Mouse (Mus musculus): ENCODE data around the gene 9930022D16Rik.

GRCm38 (mm10) chr11:109364881-109365280 lies 48.8 kb upstream of the 9930022D16Rik start:
- TF ChIP-seq CTCF (IDR thresholded peaks at IDR 0.05; ENCODE audit: control insufficient read depth, insufficient read depth, low read length), result no peak
- no peak for TF ChIP-seq POLR2A (IDR thresholded peaks at IDR 0.05; ENCODE audit: borderline replicate concordance, control insufficient read depth, low read depth, low read length)

Data from bone marrow, adult 2 months (tissue).